Mouse (Mus musculus) stomach, postnatal 0 days (tissue): ENCODE measurements around the gene Mmp24.

Experiments used
- CTCF ChIP-seq: IDR thresholded peaks from 2 replicates; pipeline ENCODE4 v1.5.1; 2016; ENCODE audit warnings: antibody characterized with exemption, low read depth, mild to moderate bottlenecking, moderate library complexity
- EP300 ChIP-seq: optimal IDR thresholded peaks from 2 replicates; pipeline ENCODE3; 2016; ENCODE audit warnings: antibody characterized with exemption

- no peak for TF ChIP-seq EP300
- TF ChIP-seq CTCF = no peak
Measured at GRCm38 (mm10) chr2:155745487-155745886, 29.7 kb upstream of the Mmp24 start.
